Mouse (Mus musculus): ENCODE data around the gene Hist1h3h. TPM values are rescaled to one million over a fixed set of nuclear protein-coding genes. Genes with fewer than 3 reads are reported as not detected.
"Not testable (repeated sequence)": the region's sequence is repeated elsewhere in the genome, so short reads cannot be mapped to it uniquely, and the experiment has no call there.

The Hist1h3h gene
- polyA plus RNA-seq, 1 experiment from 2014 or later, result 2.5 TPM

DNA sequence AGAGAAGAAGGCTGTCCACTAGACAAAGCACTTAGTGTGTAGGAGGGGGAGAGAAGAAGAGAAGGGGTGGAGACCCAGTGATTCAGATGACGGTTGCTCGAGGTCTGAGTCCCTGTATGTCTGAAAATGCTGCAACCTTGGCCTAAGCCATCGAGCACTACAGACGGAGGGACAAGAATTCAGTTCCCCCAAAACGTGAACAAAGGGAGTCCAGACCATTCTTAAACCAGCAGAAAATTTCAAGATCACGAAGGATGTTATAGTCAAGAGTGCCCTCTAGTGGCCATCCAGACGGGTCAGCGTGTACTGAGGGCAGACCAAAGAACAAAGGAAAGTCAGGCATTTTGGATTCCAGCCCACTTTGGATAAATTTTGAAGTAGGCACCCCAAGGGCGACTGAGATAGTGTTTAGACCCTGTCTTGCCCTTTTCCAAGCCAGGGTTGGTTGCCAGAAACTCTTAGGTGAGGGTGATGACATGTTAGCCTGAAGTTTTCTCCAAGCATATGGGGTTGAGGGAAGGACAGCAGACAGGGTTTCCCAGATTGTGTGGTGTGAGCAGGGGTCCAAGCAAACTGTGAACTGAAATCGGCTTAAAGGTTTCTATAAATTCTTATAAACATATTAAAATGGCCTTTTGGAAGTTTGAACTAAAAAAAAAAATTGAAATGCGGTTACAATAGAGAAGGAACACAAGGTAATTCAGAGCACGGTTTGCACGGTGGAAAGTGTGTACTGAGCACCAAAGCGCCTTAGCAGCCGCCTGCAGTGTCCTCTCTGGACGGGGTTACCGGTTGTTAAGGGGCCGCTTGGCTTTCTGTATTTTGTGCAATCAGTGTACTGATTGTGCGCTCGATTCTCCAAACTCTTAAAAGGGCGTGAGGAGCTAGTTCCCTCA lies 16.8 kb downstream of the Hist1h3h start:
- H3K27me3 ChIP-seq, result no peaks in the 10 kb centered on the region
- peak overlapping the region; percentile 56 for H3K4me3 ChIP-seq
- WGBS, result under 1% methylated on average over 21 of the region's 21 CpGs
- H3K9me3 ChIP-seq, result no peaks in the 10 kb centered on the region
- H3K9ac ChIP-seq, result peak overlapping the region; percentile 54
- H3K4me1 ChIP-seq (replicated peaks), result peaks cover 19% of the 10 kb centered on the region
- peak overlapping the region; percentile 96 for H3K27ac ChIP-seq (replicated peaks)
- H3K36me3 ChIP-seq, result no peaks in the 10 kb centered on the region
- ATAC-seq (ENCODE audit: low FRiP score, low read depth), result peak; percentile 86
- peak overlapping the region; percentile 73 for H3K4me2 ChIP-seq

DNA sequence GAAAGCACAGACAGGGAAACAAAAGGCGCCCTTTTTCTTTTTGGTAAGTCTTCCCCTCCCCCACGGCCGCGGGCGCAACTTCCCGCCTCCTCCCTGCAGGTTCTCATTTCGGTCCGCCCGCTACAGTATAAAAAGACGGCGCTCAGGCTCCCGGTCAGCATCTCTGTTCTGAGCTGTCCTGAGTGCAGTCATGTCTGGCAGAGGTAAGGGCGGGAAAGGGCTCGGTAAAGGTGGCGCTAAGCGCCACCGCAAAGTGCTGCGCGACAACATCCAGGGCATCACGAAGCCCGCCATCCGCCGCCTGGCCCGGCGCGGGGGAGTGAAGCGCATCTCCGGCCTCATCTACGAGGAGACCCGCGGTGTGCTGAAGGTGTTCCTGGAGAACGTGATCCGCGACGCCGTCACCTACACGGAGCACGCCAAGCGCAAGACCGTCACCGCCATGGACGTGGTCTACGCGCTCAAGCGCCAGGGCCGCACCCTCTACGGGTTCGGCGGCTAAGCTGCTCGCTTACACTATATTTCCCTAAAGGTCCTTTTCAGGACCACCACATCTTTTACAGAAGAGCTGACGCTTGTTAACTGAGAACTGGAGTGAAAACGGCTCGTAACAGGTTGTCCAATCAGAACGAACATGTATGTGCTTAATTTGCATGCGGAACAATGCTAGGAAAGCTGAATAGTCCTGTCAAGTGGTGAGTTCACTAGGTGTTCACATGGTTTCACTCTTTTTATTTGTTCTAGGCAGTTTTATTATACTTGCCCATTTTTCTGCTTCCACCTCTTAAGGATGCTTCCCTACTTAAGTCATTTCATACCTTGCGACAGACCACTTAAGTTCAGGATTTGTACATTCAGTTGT lies 17.7 kb downstream of the Hist1h3h start, which contains the start of gene Hist1h4j:
TSS of gene Hist1h4j (plus strand) at position 159 of the 862 bp plus-strand sequence.
- peak within 1 kb of the TSS; percentile 56 for H3K4me3 ChIP-seq
- under 1% methylated on average over 52 of the region's 56 CpGs for WGBS
- H3K4me2 ChIP-seq, result peak within 1 kb of the TSS; percentile 73
- H3K9me3 ChIP-seq, H3K36me3 ChIP-seq, H3K27me3 ChIP-seq: not testable (repeated sequence)
- H3K9ac ChIP-seq, result peak within 1 kb of the TSS; percentile 54
- peak; percentile 91 for ATAC-seq (ENCODE audit: low FRiP score, low read depth)
- H3K27ac ChIP-seq (replicated peaks), result peak within 1 kb of the TSS; percentile 96
- peaks cover 19% of the 10 kb centered on the region for H3K4me1 ChIP-seq (replicated peaks)

DNA sequence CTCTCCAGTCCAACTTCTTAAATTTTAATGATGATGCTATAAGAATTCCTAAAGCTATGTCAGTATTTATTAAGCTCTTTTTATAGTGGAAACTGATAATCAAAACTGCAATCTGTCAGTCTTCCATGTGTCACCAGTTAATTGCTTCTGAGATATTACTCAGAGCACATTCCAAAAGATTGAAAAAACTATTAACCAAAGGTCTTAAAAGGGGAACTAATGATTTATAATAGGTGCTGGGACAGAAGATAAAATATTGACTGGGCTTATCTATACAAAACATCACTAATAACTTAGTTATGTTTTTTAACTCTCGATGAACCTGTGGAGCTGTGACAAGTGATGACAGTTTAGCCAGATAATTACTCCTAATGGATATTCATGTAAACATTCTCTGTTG lies 27.5 kb downstream of the Hist1h3h start:
- H3K4me2 ChIP-seq, result no peak overlapping the region
- no peak overlapping the region for H3K27ac ChIP-seq (replicated peaks)
- H3K4me3 ChIP-seq, result no peak overlapping the region
- WGBS, result 97% methylated on average over 1 of the region's 1 CpGs
- no peak for ATAC-seq (ENCODE audit: low FRiP score, low read depth)
- no peaks in the 10 kb centered on the region for H3K27me3 ChIP-seq
- peaks cover 12% of the 10 kb centered on the region for H3K4me1 ChIP-seq (replicated peaks)
- H3K9ac ChIP-seq, result no peak overlapping the region
- no peaks in the 10 kb centered on the region for H3K9me3 ChIP-seq
- no peaks in the 10 kb centered on the region for H3K36me3 ChIP-seq

DNA sequence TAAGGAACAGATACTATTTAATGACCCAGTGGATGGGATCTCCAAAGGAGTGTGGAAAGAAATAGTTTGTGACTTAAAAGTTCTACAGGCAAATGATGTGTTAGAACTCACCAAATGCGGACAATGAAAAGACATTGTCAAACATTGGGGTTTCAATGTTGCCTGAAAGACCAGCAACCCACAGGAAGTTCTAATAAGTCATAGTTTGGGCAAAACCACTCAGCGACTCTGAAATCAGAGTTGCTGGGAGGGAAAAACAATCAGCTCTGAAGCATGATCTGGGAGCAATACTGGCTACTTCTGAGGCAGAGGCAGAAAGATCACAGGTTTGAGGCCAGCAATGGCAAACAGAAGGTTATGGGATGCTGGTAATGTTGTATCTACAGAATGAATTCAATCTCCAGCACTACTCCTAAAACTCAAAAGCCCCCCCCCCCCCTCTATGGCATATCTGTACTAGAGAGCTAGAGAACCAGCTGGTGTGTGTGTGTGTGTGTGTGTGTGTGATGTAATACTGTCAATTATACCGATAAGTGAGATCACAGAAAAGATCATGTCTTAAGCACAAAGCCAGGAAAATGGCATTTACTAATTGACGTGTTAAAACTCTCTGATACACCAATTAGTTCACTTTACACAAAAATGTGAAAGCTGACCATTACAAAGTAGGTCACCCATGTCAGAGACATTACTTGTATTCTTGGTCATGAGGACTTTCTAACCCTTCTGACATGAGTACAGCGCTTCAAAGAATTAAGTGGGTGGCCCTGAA lies 32.1 kb downstream of the Hist1h3h start:
- ATAC-seq (ENCODE audit: low FRiP score, low read depth), result no peak
- no peaks in the 10 kb centered on the region for H3K36me3 ChIP-seq
- H3K4me2 ChIP-seq, result peak overlapping the region; percentile 73
- peak overlapping the region; percentile 48 for H3K4me3 ChIP-seq
- no peaks in the 10 kb centered on the region for H3K27me3 ChIP-seq
- peaks cover 27% of the 10 kb centered on the region for H3K4me1 ChIP-seq (replicated peaks)
- peak overlapping the region; percentile 89 for H3K27ac ChIP-seq (replicated peaks)
- no peaks in the 10 kb centered on the region for H3K9me3 ChIP-seq
- peak overlapping the region; percentile 53 for H3K9ac ChIP-seq
- WGBS, result 7% methylated on average over 5 of the region's 5 CpGs

DNA sequence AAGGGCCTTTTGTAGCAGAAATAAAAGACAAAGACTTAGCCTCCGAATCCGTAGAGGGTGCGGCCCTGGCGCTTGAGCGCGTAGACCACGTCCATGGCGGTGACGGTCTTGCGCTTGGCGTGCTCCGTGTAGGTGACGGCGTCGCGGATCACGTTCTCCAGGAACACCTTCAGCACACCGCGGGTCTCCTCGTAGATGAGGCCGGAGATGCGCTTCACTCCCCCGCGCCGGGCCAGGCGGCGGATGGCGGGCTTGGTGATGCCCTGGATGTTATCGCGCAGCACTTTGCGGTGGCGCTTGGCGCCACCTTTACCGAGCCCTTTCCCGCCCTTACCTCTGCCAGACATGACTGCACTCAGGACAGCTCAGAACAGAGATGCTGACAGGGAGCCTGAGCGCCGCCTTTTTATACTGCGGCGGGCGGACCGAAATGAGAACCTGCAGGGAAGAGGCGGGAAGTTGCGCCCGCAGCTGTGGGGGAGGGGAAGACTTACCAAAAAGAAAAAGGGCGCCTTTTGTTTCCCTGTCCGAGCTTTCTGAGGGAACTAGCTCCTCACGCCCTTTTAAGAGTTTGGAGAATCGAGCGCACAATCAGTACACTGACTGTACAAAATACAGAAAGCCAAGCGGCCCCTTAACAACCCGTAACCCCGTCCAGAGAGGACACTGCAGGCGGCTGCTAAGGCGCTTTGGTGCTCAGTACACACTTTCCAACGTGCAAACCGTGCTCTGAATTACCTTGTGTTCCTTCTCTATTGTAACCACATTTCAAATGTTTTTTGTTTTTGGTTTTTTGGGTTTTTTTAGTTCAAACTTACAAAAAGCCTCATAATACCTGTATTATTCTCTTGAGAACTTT lies 32.9 kb downstream of the Hist1h3h start, which contains the start of gene Hist1h4k:
TSS of gene Hist1h4k (minus strand) at position 347 of the 859 bp plus-strand sequence.
- Histone ChIP-seq H3K27ac (replicated peaks) (peak within 1 kb of the TSS; percentile 89), H3K4me1 (replicated peaks) (peaks cover 31% of the 10 kb centered on the region), H3K4me3 (peak within 1 kb of the TSS; percentile 48), H3K9ac (peak within 1 kb of the TSS; percentile 53), H3K4me2 (peak within 1 kb of the TSS; percentile 73)
- under 1% methylated on average over 47 of the region's 56 CpGs for WGBS
- H3K36me3 ChIP-seq, H3K27me3 ChIP-seq, H3K9me3 ChIP-seq: not testable (repeated sequence)
- ATAC-seq (ENCODE audit: low FRiP score, low read depth), result peak; percentile 91

DNA sequence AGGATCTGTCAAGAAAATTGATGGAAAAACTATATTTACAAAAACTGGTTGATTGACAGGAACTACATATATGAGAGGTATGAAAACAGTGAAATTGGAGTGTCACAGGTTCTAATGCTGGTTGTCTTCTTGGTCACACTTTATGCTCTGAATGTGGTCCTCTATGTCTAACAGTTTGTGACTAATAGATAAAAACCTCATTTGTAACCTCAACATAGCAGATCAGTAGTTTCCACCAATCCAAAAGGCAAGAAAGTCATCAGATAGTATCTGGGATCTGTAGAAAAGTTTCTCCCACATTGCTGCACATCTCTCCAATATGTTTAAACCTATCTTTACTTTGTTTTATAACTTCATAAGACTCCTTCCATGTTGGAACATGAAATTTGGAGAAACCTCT lies 34.0 kb downstream of the Hist1h3h start:
- H3K27me3 ChIP-seq, result no peaks in the 10 kb centered on the region
- no peak overlapping the region for H3K4me3 ChIP-seq
- peaks cover 31% of the 10 kb centered on the region for H3K4me1 ChIP-seq (replicated peaks)
- H3K4me2 ChIP-seq, result no peak overlapping the region
- no peaks in the 10 kb centered on the region for H3K9me3 ChIP-seq
- no peak for ATAC-seq (ENCODE audit: low FRiP score, low read depth)
- no peaks in the 10 kb centered on the region for H3K36me3 ChIP-seq
- no peak overlapping the region for H3K9ac ChIP-seq
- no peak overlapping the region for H3K27ac ChIP-seq (replicated peaks)

DNA sequence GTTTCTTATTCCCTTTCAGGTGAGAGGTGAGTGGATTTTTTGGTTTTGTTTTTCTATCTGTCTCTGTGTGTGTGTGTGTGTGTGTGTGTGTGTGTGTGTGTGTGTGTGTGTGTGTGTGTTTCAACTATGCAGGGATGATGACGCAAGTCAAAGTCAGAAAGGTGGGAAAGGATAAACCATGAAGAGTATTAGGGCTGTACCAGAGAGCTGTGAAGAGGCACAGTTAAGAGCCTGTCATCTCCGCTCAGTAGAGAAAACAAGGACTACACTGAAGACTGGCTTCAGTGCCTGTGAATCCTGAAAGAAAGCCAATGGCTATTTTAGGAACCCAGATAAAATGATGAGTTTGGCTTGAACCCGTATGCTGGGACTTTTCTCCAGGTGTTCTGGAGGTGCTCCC lies 34.4 kb downstream of the Hist1h3h start:
- H3K4me2 ChIP-seq, result no peak overlapping the region
- no peak overlapping the region for H3K9ac ChIP-seq
- no peak overlapping the region for H3K27ac ChIP-seq (replicated peaks)
- ATAC-seq (ENCODE audit: low FRiP score, low read depth), result no peak
- H3K27me3 ChIP-seq, result no peaks in the 10 kb centered on the region
- H3K36me3 ChIP-seq, result no peaks in the 10 kb centered on the region
- H3K4me1 ChIP-seq (replicated peaks), result peaks cover 31% of the 10 kb centered on the region
- 79% methylated on average over 3 of the region's 3 CpGs for whole genome bisulfite sequencing
- no peaks in the 10 kb centered on the region for H3K9me3 ChIP-seq
- H3K4me3 ChIP-seq, result no peak overlapping the region

DNA sequence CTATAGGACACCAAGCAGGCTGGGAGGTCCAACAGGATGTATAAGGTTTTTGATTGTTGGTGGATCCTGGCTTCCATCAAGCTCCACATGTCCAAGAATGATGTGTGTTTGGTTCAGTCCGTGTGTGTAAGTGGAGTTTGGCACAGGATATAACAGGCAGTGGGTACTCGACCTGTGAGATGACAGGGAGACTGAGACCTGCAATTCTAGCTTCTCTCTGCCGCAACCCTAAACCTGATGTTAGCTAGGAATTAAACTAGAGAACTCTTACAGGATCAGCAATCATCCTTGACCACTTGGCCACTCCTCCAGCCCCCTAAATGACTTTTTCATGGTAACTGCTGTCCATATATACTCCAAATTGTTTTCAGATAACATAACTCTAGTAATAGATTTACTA lies 34.9 kb downstream of the Hist1h3h start:
- no peak for ATAC-seq (ENCODE audit: low FRiP score, low read depth)
- Histone ChIP-seq H3K27me3 (no peaks in the 10 kb centered on the region), H3K9ac (no peak overlapping the region), H3K4me3 (no peak overlapping the region), H3K36me3 (no peaks in the 10 kb centered on the region), H3K4me1 (replicated peaks) (peaks cover 31% of the 10 kb centered on the region), H3K4me2 (0 out of 2 replicates have a peak overlapping the region, but pooled peaks have one; percentile 88), H3K27ac (replicated peaks) (0 out of 2 replicates have a peak overlapping the region, but pooled peaks have one; percentile 2), H3K9me3 (no peaks in the 10 kb centered on the region)
- WGBS, result 52% methylated on average over 3 of the region's 3 CpGs

DNA sequence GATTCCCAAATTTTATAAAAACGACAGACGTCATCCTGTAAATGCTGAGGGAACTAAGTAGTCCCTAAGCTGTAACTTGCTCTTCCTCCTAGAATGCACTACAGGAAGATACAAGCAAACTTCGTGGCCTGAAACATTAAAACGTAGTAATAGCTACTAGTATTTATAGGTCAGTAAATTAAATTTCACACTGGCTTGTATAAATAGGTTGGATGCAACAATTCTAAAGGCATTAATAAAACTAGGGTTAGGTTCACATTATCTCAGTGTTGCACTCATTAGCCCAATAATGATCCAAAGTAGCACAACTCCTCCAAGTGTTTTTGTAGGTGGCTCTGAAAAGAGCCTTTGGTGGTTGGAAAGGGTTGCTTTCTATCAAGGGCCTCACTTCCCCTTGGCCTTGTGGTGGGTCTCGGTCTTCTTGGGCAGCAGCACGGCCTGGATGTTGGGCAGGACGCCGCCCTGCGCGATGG lies 35.6 kb downstream of the Hist1h3h start:
- Histone ChIP-seq H3K27ac (replicated peaks) (peak overlapping the region; percentile 94), H3K36me3 (no peaks in the 10 kb centered on the region), H3K9ac (peak overlapping the region; percentile 60), H3K27me3 (no peaks in the 10 kb centered on the region), H3K4me1 (replicated peaks) (peaks cover 31% of the 10 kb centered on the region), H3K9me3 (no peaks in the 10 kb centered on the region), H3K4me3 (peak overlapping the region; percentile 47), H3K4me2 (peak overlapping the region; percentile 88)
- no peak for ATAC-seq (ENCODE audit: low FRiP score, low read depth)
- 2% methylated on average over 10 of the region's 10 CpGs for WGBS

DNA sequence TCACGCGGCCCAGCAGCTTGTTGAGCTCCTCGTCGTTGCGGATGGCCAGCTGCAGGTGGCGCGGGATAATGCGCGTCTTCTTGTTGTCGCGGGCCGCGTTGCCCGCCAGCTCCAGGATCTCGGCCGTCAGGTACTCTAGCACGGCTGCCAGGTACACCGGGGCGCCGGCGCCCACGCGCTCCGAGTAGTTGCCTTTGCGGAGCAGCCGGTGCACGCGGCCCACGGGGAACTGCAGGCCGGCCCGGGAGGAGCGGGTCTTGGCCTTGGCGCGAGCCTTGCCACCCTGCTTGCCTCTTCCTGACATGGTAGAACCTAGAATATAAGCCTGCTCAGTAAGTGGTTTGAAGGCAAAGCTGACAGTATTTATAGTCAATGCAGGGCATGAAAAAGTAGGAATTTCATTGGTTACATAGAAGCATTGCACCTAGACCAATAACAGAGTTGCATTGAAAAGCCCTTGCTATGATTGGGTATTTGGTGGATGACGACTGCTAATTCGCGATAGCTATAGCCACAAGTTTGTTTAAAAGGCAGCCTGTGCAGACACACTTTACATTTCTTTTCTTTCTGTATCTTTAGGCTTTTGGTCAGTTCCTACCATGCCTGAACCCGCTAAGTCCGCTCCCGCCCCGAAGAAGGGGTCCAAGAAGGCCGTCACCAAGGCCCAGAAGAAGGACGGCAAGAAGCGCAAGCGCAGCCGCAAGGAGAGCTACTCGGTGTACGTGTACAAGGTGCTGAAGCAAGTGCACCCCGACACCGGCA lies 36.2 kb downstream of the Hist1h3h start, which contains the start of the genes Hist1h2ak and Hist1h2bn:
TSS of gene Hist1h2ak (minus strand) at position 304 of the 762 bp plus-strand sequence.
TSS of gene Hist1h2bn (plus strand) at position 600 of the 762 bp plus-strand sequence.
- not testable (repeated sequence) for H3K27me3 ChIP-seq, H3K36me3 ChIP-seq, H3K9me3 ChIP-seq
- Histone ChIP-seq H3K4me1 (replicated peaks) (peaks cover 28% of the 10 kb centered on the region), H3K27ac (replicated peaks) (peak within 1 kb of the TSS; percentile 94), H3K4me3 (peak within 1 kb of the TSS; percentile 47), H3K4me2 (peak within 1 kb of the TSS; percentile 88), H3K9ac (peak within 1 kb of the TSS; percentile 60)
- under 1% methylated on average over 39 of the region's 50 CpGs for WGBS
- peak; percentile 97 for ATAC-seq (ENCODE audit: low FRiP score, low read depth)
